Mouse (Mus musculus): ENCODE measurements around the gene Prr12.

DNA sequence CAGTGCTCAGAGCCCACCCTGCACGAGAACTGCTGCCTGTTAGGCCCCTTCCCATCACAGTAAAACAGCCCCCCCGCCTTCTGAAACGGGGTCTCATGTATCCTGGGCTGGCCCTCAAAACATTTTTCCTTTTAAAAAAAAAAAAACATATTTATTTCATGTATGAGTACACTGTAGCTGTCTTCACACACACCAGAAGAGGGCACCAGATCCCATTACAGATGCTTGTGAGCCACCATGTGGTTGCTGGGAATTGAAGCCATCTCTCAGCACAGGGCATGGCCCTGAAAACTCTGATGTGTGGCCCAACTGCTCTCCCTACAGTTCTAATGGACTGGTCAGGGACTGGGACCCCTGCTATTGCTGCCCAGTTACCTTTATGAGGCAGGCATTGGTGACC lies 74.4 kb downstream of the Prr12 start:
- no peak for TF ChIP-seq HCFC1 (IDR thresholded peaks at IDR 0.05; ENCODE audit: borderline replicate concordance, insufficient read depth, low read length)
- no peak for TF ChIP-seq ZC3H11A (IDR thresholded peaks at IDR 0.05; ENCODE audit: borderline replicate concordance, low read depth, low read length)
- no peak for TF ChIP-seq CHD2 (IDR thresholded peaks at IDR 0.05; ENCODE audit: low read depth, low read length)
- no peak for TF ChIP-seq ZNF384 (IDR thresholded peaks at IDR 0.05; ENCODE audit: low read depth, low read length)

Data from ES-E14 (cell line).